Mouse (Mus musculus): Measurements from ENCODE around the gene Trpm6.

DNA sequence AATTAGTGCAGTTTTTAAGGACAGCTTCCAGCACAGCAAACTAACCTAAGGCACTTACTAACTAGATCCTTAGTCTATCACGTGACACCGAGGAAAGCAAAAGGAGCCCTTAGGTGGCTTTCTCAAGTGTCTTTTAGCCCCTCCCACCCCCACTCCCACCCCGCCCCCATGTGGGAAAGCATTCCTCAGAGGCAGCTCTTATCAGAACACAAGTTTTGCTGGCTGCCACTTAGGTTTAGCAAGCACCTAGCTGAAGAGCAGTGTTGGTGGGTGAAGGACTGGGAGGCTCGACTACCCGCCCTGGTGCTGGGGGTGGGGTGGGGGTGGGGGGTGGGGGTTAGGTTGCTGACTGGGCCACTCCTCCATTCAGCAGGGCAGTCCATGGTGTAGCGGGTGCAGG lies 8.5 kb downstream of the Trpm6 start:
- no peak for TF ChIP-seq PAX5 (IDR thresholded peaks at IDR 0.05; ENCODE audit: low read length)
- no peak for TF ChIP-seq USF2 (conservative IDR thresholded peaks at IDR 0.05; ENCODE audit: low read depth, low read length)
- TF ChIP-seq CTCF (conservative IDR thresholded peaks at IDR 0.05 in 1 of 2, IDR thresholded peaks at IDR 0.05 in 1 of 2; ENCODE audit: low read depth in 2 of 2, low read length in 2 of 2), result no peak
- no peak for TF ChIP-seq POLR2A (IDR thresholded peaks at IDR 0.05; ENCODE audit: low read depth, low read length)
- TF ChIP-seq MEF2A (IDR thresholded peaks at IDR 0.05; ENCODE audit: borderline replicate concordance, low read depth, low read length), result no peak

Measured in CH12.LX (cell line).